Mouse (Mus musculus): ENCODE results near the gene Zfp365. TPM values are rescaled to one million over a fixed set of nuclear protein-coding genes. Genes with fewer than 3 reads are reported as not detected.

The Zfp365 gene
- polyA plus RNA-seq, 1 experiment from 2014 or later, result 0.21 TPM

- no peak overlapping the region for H3K4me3 ChIP-seq (ENCODE audit: low read depth, low read length)
- 87% methylated on average over 6 of the region's 6 CpGs for WGBS
- no peaks in the 10 kb centered on the region for H3K9me3 ChIP-seq (ENCODE audit: control insufficient read depth, low read length)
- ATAC-seq (replicated peaks; ENCODE audit: low FRiP score) (no peak), DNase-seq (ENCODE audit: low spot score) (no peak)
- no peaks in the 10 kb centered on the region for H3K4me1 ChIP-seq (replicated peaks; ENCODE audit: control insufficient read depth, insufficient read depth, low read length)
- no peaks in the 10 kb centered on the region for H3K27me3 ChIP-seq (replicated peaks; ENCODE audit: control insufficient read depth, insufficient read depth, low read length)
- no peaks in the 10 kb centered on the region for H3K36me3 ChIP-seq (ENCODE audit: control insufficient read depth, insufficient read depth, low read length)
- H3K27ac ChIP-seq (ENCODE audit: low read depth, low read length), result no peak overlapping the region
- no peak overlapping the region for H3K9ac ChIP-seq (ENCODE audit: low read depth, low read length)
- H3K4me2 ChIP-seq, result no peak overlapping the region
Measured at GRCm38 (mm10) chr10:67865841-67866240, 46.6 kb downstream of the Zfp365 start.

GRCm38 (mm10) chr10:67865063-67865462, 47.4 kb downstream of the Zfp365 start:
- 71% methylated on average over 3 of the region's 3 CpGs for WGBS

DNA sequence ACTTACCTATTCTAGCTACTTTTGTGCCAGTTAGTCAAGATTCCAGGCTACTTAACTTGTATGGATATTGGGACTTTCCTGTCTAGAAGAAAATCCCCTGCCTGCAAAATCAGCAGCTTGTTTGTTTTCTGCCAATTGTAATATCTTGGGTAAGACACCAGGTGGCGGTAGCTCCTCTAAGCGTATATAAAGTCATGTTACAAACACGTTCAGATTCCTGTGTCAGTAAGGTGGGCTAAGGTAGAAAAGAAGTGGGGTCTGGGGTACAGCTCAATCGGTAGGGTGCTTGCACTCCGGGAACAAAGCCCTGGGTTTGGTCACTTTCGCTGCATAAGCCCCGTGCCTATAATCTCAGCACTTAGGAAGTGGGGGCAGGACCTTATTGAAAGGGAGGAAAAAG, 50.1 kb downstream of the Zfp365 start:
- Histone ChIP-seq H3K4me1 (replicated peaks; ENCODE audit: control insufficient read depth, insufficient read depth, low read length) (no peaks in the 10 kb centered on the region), H3K27me3 (replicated peaks; ENCODE audit: control insufficient read depth, insufficient read depth, low read length) (no peaks in the 10 kb centered on the region), H3K9ac (ENCODE audit: low read depth, low read length) (no peak overlapping the region), H3K4me3 (ENCODE audit: low read depth, low read length) (no peak overlapping the region), H3K36me3 (ENCODE audit: control insufficient read depth, insufficient read depth, low read length) (no peaks in the 10 kb centered on the region), H3K27ac (ENCODE audit: low read depth, low read length) (no peak overlapping the region), H3K4me2 (no peak overlapping the region), H3K9me3 (ENCODE audit: control insufficient read depth, low read length) (no peaks in the 10 kb centered on the region)
- ATAC-seq (replicated peaks; ENCODE audit: low FRiP score), result no peak
- no peak for DNase-seq (ENCODE audit: low spot score)
- WGBS, result 16% methylated on average over 7 of the region's 7 CpGs

More at GRCm38 (mm10) chr10:67865063-67865462, 47.4 kb downstream of the Zfp365 start:
- Histone ChIP-seq H3K4me2 (no peak overlapping the region), H3K27ac (ENCODE audit: low read depth, low read length) (no peak overlapping the region), H3K9me3 (ENCODE audit: control insufficient read depth, low read length) (no peaks in the 10 kb centered on the region), H3K4me1 (replicated peaks; ENCODE audit: control insufficient read depth, insufficient read depth, low read length) (no peaks in the 10 kb centered on the region), H3K36me3 (ENCODE audit: control insufficient read depth, insufficient read depth, low read length) (no peaks in the 10 kb centered on the region), H3K27me3 (replicated peaks; ENCODE audit: control insufficient read depth, insufficient read depth, low read length) (no peaks in the 10 kb centered on the region), H3K4me3 (ENCODE audit: low read depth, low read length) (no peak overlapping the region), H3K9ac (ENCODE audit: low read depth, low read length) (no peak overlapping the region)
- ATAC-seq (replicated peaks; ENCODE audit: low FRiP score) (no peak), DNase-seq (ENCODE audit: low spot score) (no peak)

GRCm38 (mm10) chr10:67858878-67859277, 53.6 kb downstream of the Zfp365 start:
- Histone ChIP-seq H3K9me3 (ENCODE audit: control insufficient read depth, low read length) (no peaks in the 10 kb centered on the region), H3K4me3 (ENCODE audit: low read depth, low read length) (no peak overlapping the region), H3K9ac (ENCODE audit: low read depth, low read length) (no peak overlapping the region), H3K4me2 (no peak overlapping the region), H3K4me1 (replicated peaks; ENCODE audit: control insufficient read depth, insufficient read depth, low read length) (no peaks in the 10 kb centered on the region), H3K36me3 (ENCODE audit: control insufficient read depth, insufficient read depth, low read length) (no peaks in the 10 kb centered on the region), H3K27me3 (replicated peaks; ENCODE audit: control insufficient read depth, insufficient read depth, low read length) (no peaks in the 10 kb centered on the region), H3K27ac (ENCODE audit: low read depth, low read length) (no peak overlapping the region)
- ATAC-seq (replicated peaks; ENCODE audit: low FRiP score) (no peak), DNase-seq (ENCODE audit: low spot score) (peak; percentile 54)
- 20% methylated on average over 8 of the region's 8 CpGs for WGBS

GRCm38 (mm10) chr10:67857561-67857906, 54.9 kb downstream of the Zfp365 start:
- ATAC-seq (replicated peaks; ENCODE audit: low FRiP score), result no peak
- Histone ChIP-seq H3K4me2 (no peak overlapping the region), H3K36me3 (ENCODE audit: control insufficient read depth, insufficient read depth, low read length) (no peaks in the 10 kb centered on the region), H3K4me1 (replicated peaks; ENCODE audit: control insufficient read depth, insufficient read depth, low read length) (no peaks in the 10 kb centered on the region), H3K27me3 (replicated peaks; ENCODE audit: control insufficient read depth, insufficient read depth, low read length) (no peaks in the 10 kb centered on the region), H3K9me3 (ENCODE audit: control insufficient read depth, low read length) (no peaks in the 10 kb centered on the region), H3K27ac (ENCODE audit: low read depth, low read length) (no peak overlapping the region), H3K9ac (ENCODE audit: low read depth, low read length) (no peak overlapping the region), H3K4me3 (ENCODE audit: low read depth, low read length) (no peak overlapping the region)
- WGBS, result 83% methylated on average over 4 of the region's 4 CpGs
- no peak for DNase-seq (ENCODE audit: low spot score)

GRCm38 (mm10) chr10:67856791-67857560, 55.5 kb downstream of the Zfp365 start:
- 85% methylated on average over 14 of the region's 14 CpGs for WGBS
- Histone ChIP-seq H3K4me1 (replicated peaks; ENCODE audit: control insufficient read depth, insufficient read depth, low read length) (no peaks in the 10 kb centered on the region), H3K27ac (ENCODE audit: low read depth, low read length) (no peak overlapping the region), H3K36me3 (ENCODE audit: control insufficient read depth, insufficient read depth, low read length) (no peaks in the 10 kb centered on the region), H3K9ac (ENCODE audit: low read depth, low read length) (no peak overlapping the region), H3K9me3 (ENCODE audit: control insufficient read depth, low read length) (no peaks in the 10 kb centered on the region), H3K4me2 (no peak overlapping the region), H3K4me3 (ENCODE audit: low read depth, low read length) (no peak overlapping the region), H3K27me3 (replicated peaks; ENCODE audit: control insufficient read depth, insufficient read depth, low read length) (no peaks in the 10 kb centered on the region)
- ATAC-seq (replicated peaks; ENCODE audit: low FRiP score), result no peak
- no peak for DNase-seq (ENCODE audit: low spot score)

GRCm38 (mm10) chr10:67855760-67856159, 56.7 kb downstream of the Zfp365 start:
- H3K27me3 ChIP-seq (replicated peaks; ENCODE audit: control insufficient read depth, insufficient read depth, low read length), result no peaks in the 10 kb centered on the region
- H3K27ac ChIP-seq (ENCODE audit: low read depth, low read length), result no peak overlapping the region
- H3K4me2 ChIP-seq, result no peak overlapping the region
- H3K9ac ChIP-seq (ENCODE audit: low read depth, low read length), result no peak overlapping the region
- DNase-seq (ENCODE audit: low spot score), result no peak
- H3K4me1 ChIP-seq (replicated peaks; ENCODE audit: control insufficient read depth, insufficient read depth, low read length), result no peaks in the 10 kb centered on the region
- no peaks in the 10 kb centered on the region for H3K9me3 ChIP-seq (ENCODE audit: control insufficient read depth, low read length)
- no peak overlapping the region for H3K4me3 ChIP-seq (ENCODE audit: low read depth, low read length)
- no peaks in the 10 kb centered on the region for H3K36me3 ChIP-seq (ENCODE audit: control insufficient read depth, insufficient read depth, low read length)
- WGBS, result 70% methylated on average over 5 of the region's 5 CpGs
- no peak for ATAC-seq (replicated peaks; ENCODE audit: low FRiP score)

- H3K4me1 ChIP-seq (replicated peaks; ENCODE audit: control insufficient read depth, insufficient read depth, low read length), result no peaks in the 10 kb centered on the region
- no peak overlapping the region for H3K4me3 ChIP-seq (ENCODE audit: low read depth, low read length)
- no peaks in the 10 kb centered on the region for H3K27me3 ChIP-seq (replicated peaks; ENCODE audit: control insufficient read depth, insufficient read depth, low read length)
- no peak for ATAC-seq (replicated peaks; ENCODE audit: low FRiP score)
- no peak for DNase-seq (ENCODE audit: low spot score)
- H3K9ac ChIP-seq (ENCODE audit: low read depth, low read length), result no peak overlapping the region
- H3K27ac ChIP-seq (ENCODE audit: low read depth, low read length), result no peak overlapping the region
- no peak overlapping the region for H3K4me2 ChIP-seq
- H3K9me3 ChIP-seq (ENCODE audit: control insufficient read depth, low read length), result no peaks in the 10 kb centered on the region
- 60% methylated on average over 6 of the region's 6 CpGs for WGBS
- H3K36me3 ChIP-seq (ENCODE audit: control insufficient read depth, insufficient read depth, low read length), result no peaks in the 10 kb centered on the region
Measured at GRCm38 (mm10) chr10:67852411-67852810, 60.1 kb downstream of the Zfp365 start.

DNA sequence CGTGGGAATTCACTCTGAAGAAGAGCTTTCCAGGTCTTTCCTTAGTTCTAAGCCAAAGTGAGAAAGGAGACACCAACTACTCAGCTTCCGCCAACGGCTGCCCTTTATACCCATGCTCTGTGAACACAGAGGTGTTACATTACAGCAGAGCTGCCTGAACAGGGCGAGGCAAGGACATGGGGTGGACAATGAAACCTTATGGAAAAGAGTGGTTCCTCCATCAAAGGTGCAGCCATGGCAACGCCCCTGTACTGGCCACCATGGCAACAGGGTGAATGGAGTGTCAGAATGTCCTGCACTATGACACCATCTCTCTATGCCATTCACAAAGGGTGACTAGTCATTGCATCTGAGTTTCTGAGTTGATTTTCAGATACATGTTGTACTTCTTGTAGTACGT, 61.4 kb downstream of the Zfp365 start:
- no peak overlapping the region for H3K9ac ChIP-seq (ENCODE audit: low read depth, low read length)
- no peak overlapping the region for H3K4me2 ChIP-seq
- H3K36me3 ChIP-seq (ENCODE audit: control insufficient read depth, insufficient read depth, low read length), result no peaks in the 10 kb centered on the region
- DNase-seq (ENCODE audit: low spot score) (no peak), ATAC-seq (replicated peaks; ENCODE audit: low FRiP score) (no peak)
- no peaks in the 10 kb centered on the region for H3K27me3 ChIP-seq (replicated peaks; ENCODE audit: control insufficient read depth, insufficient read depth, low read length)
- no peak overlapping the region for H3K4me3 ChIP-seq (ENCODE audit: low read depth, low read length)
- no peaks in the 10 kb centered on the region for H3K4me1 ChIP-seq (replicated peaks; ENCODE audit: control insufficient read depth, insufficient read depth, low read length)
- H3K9me3 ChIP-seq (ENCODE audit: control insufficient read depth, low read length), result no peaks in the 10 kb centered on the region
- H3K27ac ChIP-seq (ENCODE audit: low read depth, low read length), result no peak overlapping the region
- 70% methylated on average over 6 of the region's 6 CpGs for WGBS

All from liver, embryonic 11.5 days (tissue).